Mouse (Mus musculus): ENCODE results near the gene Kcnc3. TPM values are rescaled to one million over a fixed set of nuclear protein-coding genes. Genes with fewer than 3 reads are reported as not detected.
A peak's percentile ranks its signal among the peaks of the same experiment; 100 is the strongest.

Gene Kcnc3
- polyA plus RNA-seq, 1 experiment = 54.9 TPM

DNA sequence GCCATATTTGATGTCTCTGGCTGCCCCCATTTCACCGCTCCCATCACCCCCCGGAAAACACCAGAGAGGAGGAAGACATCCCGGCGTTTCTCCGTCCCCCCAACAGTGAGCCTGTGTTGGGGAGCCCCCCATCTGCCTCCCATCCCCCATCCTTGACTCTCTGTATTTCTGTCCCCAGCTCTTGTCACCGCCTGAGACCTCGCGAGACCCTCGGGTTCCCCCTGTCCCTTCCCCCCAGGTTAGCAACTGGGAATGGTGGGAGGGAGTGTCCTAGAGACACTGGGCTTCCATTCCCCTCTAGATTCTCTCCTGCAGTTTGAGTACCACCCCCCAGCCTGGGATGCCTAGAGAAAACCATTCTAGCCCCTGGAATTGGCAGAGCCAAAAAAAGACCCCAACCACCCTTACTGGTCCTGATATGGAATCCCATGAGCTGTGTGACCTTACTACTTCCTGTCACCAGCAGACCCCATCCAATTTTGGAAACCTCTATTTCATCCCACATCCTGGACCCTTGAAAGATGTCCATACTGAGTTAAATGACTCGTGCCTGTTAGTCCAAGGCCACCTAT, 10.3 kb downstream of the Kcnc3 start:
- Histone ChIP-seq H3K4me1 (ENCODE audit: control insufficient read depth, insufficient read depth, low read length) (no peaks in the 10 kb centered on the region), H3K27ac (ENCODE audit: insufficient read depth, low read length) (no peak overlapping the region), H3K4me3 (ENCODE audit: insufficient read depth, low read length) (no peak overlapping the region)
- TF ChIP-seq POLR2A (IDR thresholded peaks at IDR 0.05; ENCODE audit: extremely low read depth, insufficient read depth, low read length) = no peak
- no peak for TF ChIP-seq CTCF (IDR thresholded peaks at IDR 0.05; ENCODE audit: extremely low read depth, insufficient read depth, low read length)

DNA sequence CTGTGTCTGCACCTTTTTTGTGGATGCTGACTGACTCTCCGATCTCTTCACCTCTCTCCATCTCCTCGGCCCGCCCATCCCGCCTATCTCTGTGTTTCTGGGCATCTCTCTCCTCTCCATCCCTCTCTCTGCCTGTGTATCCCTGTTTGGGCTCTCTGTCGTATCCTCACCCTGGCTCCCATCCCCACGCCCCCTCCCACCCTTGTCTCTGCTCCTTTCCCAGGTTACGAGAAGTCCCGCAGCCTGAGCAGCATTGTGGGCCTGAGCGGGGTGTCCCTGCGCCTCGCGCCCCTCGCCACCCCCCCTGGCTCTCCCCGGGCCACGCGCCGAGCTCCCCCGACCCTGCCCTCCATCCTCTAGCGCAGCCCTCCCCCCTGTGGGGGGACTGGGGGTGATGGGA, 11.2 kb downstream of the Kcnc3 start:
- TF ChIP-seq CTCF (IDR thresholded peaks at IDR 0.05; ENCODE audit: extremely low read depth, insufficient read depth, low read length) (no peak), POLR2A (IDR thresholded peaks at IDR 0.05; ENCODE audit: extremely low read depth, insufficient read depth, low read length) (no peak)
- no peaks in the 10 kb centered on the region for H3K4me1 ChIP-seq (ENCODE audit: control insufficient read depth, insufficient read depth, low read length)
- H3K4me3 ChIP-seq (ENCODE audit: insufficient read depth, low read length) = no peak overlapping the region
- no peak overlapping the region for H3K27ac ChIP-seq (ENCODE audit: insufficient read depth, low read length)

DNA sequence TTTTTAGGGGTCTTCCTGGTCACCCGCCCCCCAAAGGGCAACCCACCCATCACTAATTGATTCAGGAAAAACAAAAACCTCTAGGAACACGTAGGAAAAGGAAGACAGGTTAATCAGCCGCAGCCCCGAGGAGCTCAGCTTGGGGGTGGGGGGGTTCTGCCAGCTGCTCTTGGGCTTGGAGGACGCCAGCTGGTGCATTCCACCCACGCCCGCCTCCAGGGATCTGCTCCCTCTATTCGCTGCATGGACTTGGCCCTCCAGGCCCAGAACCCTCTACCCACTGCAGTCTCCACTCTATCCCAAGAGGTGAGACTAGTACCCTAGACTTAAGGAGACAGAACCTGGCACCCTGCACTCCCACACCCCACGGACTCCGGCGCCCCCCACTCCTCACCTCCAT, 12.0 kb downstream of the Kcnc3 start:
- no peak for TF ChIP-seq POLR2A (IDR thresholded peaks at IDR 0.05; ENCODE audit: extremely low read depth, insufficient read depth, low read length)
- Histone ChIP-seq H3K27ac (ENCODE audit: insufficient read depth, low read length) (no peak overlapping the region), H3K4me1 (ENCODE audit: control insufficient read depth, insufficient read depth, low read length) (no peaks in the 10 kb centered on the region), H3K4me3 (ENCODE audit: insufficient read depth, low read length) (no peak overlapping the region)

DNA sequence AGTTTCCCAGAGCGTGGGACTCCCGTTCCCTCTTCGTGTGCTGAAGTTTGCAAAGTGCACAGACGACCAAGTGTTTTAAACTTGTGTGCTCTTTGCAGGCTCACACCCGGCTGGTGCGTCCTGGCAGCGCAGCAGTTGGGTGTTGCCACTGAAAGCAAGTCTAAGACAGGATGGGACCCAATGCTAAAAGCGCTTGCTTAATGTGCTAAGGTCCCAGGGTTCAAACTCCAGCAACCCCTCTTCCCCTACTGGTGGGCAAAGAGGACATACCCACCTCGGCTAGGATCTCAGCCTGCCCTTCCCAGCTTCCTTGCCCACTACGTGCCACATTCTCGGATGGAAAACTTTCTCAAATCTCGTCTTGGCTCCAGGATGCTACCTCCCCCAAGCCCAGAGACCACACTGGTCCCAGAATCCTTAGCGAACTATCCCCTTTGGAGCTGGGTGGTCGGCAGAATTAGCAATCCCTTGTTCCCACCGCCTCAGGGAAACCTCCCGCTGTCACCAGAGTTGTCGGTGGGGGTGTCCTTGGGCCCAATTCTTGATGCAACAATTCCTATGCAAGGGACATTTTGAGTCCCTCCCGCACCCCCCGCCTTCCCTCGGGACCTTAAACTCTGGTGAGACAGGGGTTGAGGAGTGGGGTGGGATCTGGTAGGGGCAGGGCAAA, 12.9 kb downstream of the Kcnc3 start:
- no peaks in the 10 kb centered on the region for H3K4me1 ChIP-seq (ENCODE audit: control insufficient read depth, insufficient read depth, low read length)
- TF ChIP-seq CTCF (IDR thresholded peaks at IDR 0.05; ENCODE audit: extremely low read depth, insufficient read depth, low read length) (no peak), POLR2A (IDR thresholded peaks at IDR 0.05; ENCODE audit: extremely low read depth, insufficient read depth, low read length) (no peak)
- no peak overlapping the region for H3K4me3 ChIP-seq (ENCODE audit: insufficient read depth, low read length)
- H3K27ac ChIP-seq (ENCODE audit: insufficient read depth, low read length) = no peak overlapping the region

GRCm38 (mm10) chr7:44604139-44604606, 13.7 kb downstream of the Kcnc3 start:
- no peak overlapping the region for H3K4me3 ChIP-seq (ENCODE audit: insufficient read depth, low read length)
- TF ChIP-seq CTCF (IDR thresholded peaks at IDR 0.05; ENCODE audit: extremely low read depth, insufficient read depth, low read length) (no peak), POLR2A (IDR thresholded peaks at IDR 0.05; ENCODE audit: extremely low read depth, insufficient read depth, low read length) (peak; percentile 31; the same call in 1 of the 2 replicates)
- no peak overlapping the region for H3K27ac ChIP-seq (ENCODE audit: insufficient read depth, low read length)
- H3K4me1 ChIP-seq (ENCODE audit: control insufficient read depth, insufficient read depth, low read length) = no peaks in the 10 kb centered on the region

GRCm38 (mm10) chr7:44604619-44605018, 14.2 kb downstream of the Kcnc3 start:
- Histone ChIP-seq H3K27ac (ENCODE audit: insufficient read depth, low read length) (no peak overlapping the region), H3K4me1 (ENCODE audit: control insufficient read depth, insufficient read depth, low read length) (no peaks in the 10 kb centered on the region), H3K4me3 (ENCODE audit: insufficient read depth, low read length) (no peak overlapping the region)
- TF ChIP-seq POLR2A (IDR thresholded peaks at IDR 0.05; ENCODE audit: extremely low read depth, insufficient read depth, low read length) = no peak
- TF ChIP-seq CTCF (IDR thresholded peaks at IDR 0.05; ENCODE audit: extremely low read depth, insufficient read depth, low read length) = no peak

GRCm38 (mm10) chr7:44605436-44605835, 15.0 kb downstream of the Kcnc3 start:
- Histone ChIP-seq H3K4me3 (ENCODE audit: insufficient read depth, low read length) (no peak overlapping the region), H3K4me1 (ENCODE audit: control insufficient read depth, insufficient read depth, low read length) (no peaks in the 10 kb centered on the region), H3K27ac (ENCODE audit: insufficient read depth, low read length) (no peak overlapping the region)
- TF ChIP-seq POLR2A (IDR thresholded peaks at IDR 0.05; ENCODE audit: extremely low read depth, insufficient read depth, low read length) (no peak), CTCF (IDR thresholded peaks at IDR 0.05; ENCODE audit: extremely low read depth, insufficient read depth, low read length) (no peak)

- Histone ChIP-seq H3K4me1 (ENCODE audit: control insufficient read depth, insufficient read depth, low read length) (no peaks in the 10 kb centered on the region), H3K27ac (ENCODE audit: insufficient read depth, low read length) (0 out of 2 replicates have a peak overlapping the region, but pooled peaks have one; percentile 41), H3K4me3 (ENCODE audit: insufficient read depth, low read length) (peak overlapping the region; percentile 31)
- TF ChIP-seq CTCF (IDR thresholded peaks at IDR 0.05; ENCODE audit: extremely low read depth, insufficient read depth, low read length) (no peak), POLR2A (IDR thresholded peaks at IDR 0.05; ENCODE audit: extremely low read depth, insufficient read depth, low read length) (peak; percentile 37; the same call in 1 of the 2 replicates)
These were observed 15.9 kb downstream of the Kcnc3 start for GRCm38 (mm10) chr7:44606171-44606901.

DNA sequence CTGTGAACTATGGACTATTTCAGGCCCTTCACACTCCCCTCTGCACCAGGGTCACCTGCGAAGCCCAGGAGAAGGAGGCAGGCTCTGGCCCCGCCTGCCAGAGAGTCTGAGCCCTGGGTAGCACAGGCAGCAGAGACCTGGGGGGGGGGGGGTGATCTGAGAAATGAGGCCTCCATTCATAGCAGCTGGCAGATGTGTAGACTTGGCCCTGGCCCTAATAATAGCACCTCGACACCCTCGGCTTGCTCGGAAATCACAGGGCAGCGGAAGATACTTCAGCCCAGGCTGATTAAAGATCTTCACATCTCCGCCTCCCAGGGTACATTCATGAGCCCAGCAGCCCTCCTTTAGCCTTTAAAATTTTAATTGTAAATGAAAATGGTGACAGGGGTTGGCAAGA, 21.7 kb downstream of the Kcnc3 start:
- TF ChIP-seq CTCF (IDR thresholded peaks at IDR 0.05; ENCODE audit: extremely low read depth, insufficient read depth, low read length) (no peak), POLR2A (IDR thresholded peaks at IDR 0.05; ENCODE audit: extremely low read depth, insufficient read depth, low read length) (no peak)
- no peak overlapping the region for H3K4me3 ChIP-seq (ENCODE audit: insufficient read depth, low read length)
- no peak overlapping the region for H3K27ac ChIP-seq (ENCODE audit: insufficient read depth, low read length)
- no peaks in the 10 kb centered on the region for H3K4me1 ChIP-seq (ENCODE audit: control insufficient read depth, insufficient read depth, low read length)
